Mouse (Mus musculus) spleen, postnatal 14 days (tissue): ENCODE measurements around the gene Ndufs8.
A peak's percentile ranks its signal among the peaks of the same experiment; 100 is the strongest.

Source experiments
- DNase-seq, 2 experiments: peaks; one replicate each; pipeline ENCODE4 v3.0.0; 2021 to 2022; ENCODE audit warnings: low spot score in 2 of 2

The Ndufs8 gene

GRCm38 (mm10) chr19:3931716-3932115 lies 19.1 kb upstream of the Ndufs8 start:
- DNase-seq, result no peak

- no peak for DNase-seq
These were observed 17.9 kb upstream of the Ndufs8 start for GRCm38 (mm10) chr19:3930262-3931057.

- no peak for DNase-seq
These were observed 16.8 kb upstream of the Ndufs8 start, which contains the start of gene Aldh3b1 for GRCm38 (mm10) chr19:3929211-3929941. Gene Aldh3b1, minus strand, starts transcription at chr19:3929808.

GRCm38 (mm10) chr19:3928779-3929178 lies 16.2 kb upstream of the Ndufs8 start:
- DNase-seq, result no peak

GRCm38 (mm10) chr19:3927989-3928388 lies 15.4 kb upstream of the Ndufs8 start:
- DNase-seq, result no peak

- no peak for DNase-seq
These were observed 14.1 kb upstream of the Ndufs8 start for GRCm38 (mm10) chr19:3926685-3927084.

GRCm38 (mm10) chr19:3926279-3926678 lies 13.7 kb upstream of the Ndufs8 start:
- DNase-seq, result no peak

- DNase-seq, result no peak
These were observed 13.3 kb upstream of the Ndufs8 start for GRCm38 (mm10) chr19:3925859-3926258.

GRCm38 (mm10) chr19:3924868-3925267 lies 12.3 kb upstream of the Ndufs8 start:
- no peak for DNase-seq

- DNase-seq, result no peak
These were observed 11.6 kb upstream of the Ndufs8 start for GRCm38 (mm10) chr19:3924190-3924589.

GRCm38 (mm10) chr19:3923586-3923985 lies 11.0 kb upstream of the Ndufs8 start:
- DNase-seq, result peak in 1 of 2 experiments; percentile 55

- DNase-seq, result no peak
These were observed 10.2 kb upstream of the Ndufs8 start for GRCm38 (mm10) chr19:3922661-3923371.

GRCm38 (mm10) chr19:3919928-3920327 lies 7.4 kb upstream of the Ndufs8 start:
- no peak for DNase-seq

- DNase-seq, result no peak
These were observed 4.2 kb upstream of the Ndufs8 start for GRCm38 (mm10) chr19:3916727-3917126.

- DNase-seq, result no peak
These were observed 2.0 kb upstream of the Ndufs8 start for GRCm38 (mm10) chr19:3914535-3914934.

GRCm38 (mm10) chr19:3913692-3914091 lies 1.1 kb upstream of the Ndufs8 start:
- no peak for DNase-seq

GRCm38 (mm10) chr19:3910206-3910605 lies 2.4 kb downstream of the Ndufs8 start:
- DNase-seq, result no peak

- no peak for DNase-seq
These were observed 4.5 kb downstream of the Ndufs8 start for GRCm38 (mm10) chr19:3907876-3908660.

GRCm38 (mm10) chr19:3906795-3907786 lies 5.5 kb downstream of the Ndufs8 start, which contains the start of gene Tcirg1:
Gene Tcirg1, minus strand, starts transcription at chr19:3907133.
- DNase-seq, result peak; percentile 46 to 63

- DNase-seq, result no peak
These were observed 6.2 kb downstream of the Ndufs8 start for GRCm38 (mm10) chr19:3906326-3906725.
